Mouse (Mus musculus) megakaryocyte, embryonic 14.5 days (primary cell): ENCODE measurements around the gene Fsd2.

Source experiments
- FLI1 ChIP-seq: IDR thresholded peaks from 2 replicates; pipeline ENCODE4 v1.6.1; 2012; ENCODE audit warnings: low read length, inconsistent platforms, mixed read lengths
- GATA1 ChIP-seq: IDR thresholded peaks from 3 replicates; pipeline ENCODE4 v1.6.1; 2012; ENCODE audit warnings: mixed read lengths, low read length, inconsistent platforms, borderline replicate concordance

DNA sequence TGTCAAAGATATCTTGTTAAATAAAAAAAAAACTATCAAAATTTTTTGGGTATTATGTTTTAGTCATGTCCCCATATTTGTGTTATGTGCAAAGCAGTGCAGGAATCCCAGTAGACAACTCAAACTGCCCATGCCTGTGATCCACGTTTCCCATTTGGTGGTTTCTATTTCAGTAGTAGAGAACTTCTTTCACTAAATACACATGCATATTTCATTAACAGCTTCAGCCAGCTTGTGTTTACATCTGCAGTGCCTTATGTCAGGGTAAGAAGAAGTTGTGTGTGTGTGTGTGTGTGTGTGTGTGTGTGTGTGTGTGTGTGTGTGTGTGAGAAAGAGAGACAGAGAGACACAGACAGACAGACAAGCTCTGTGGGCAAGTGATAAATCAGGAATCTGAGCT, 35.3 kb downstream of the Fsd2 start:
- TF ChIP-seq GATA1 (no peak), FLI1 (no peak)
